Mouse (Mus musculus) layer of hippocampus, adult 11-12 months (tissue): ENCODE data around the gene Nwd1.

Source experiments
- DNase-seq: peaks from one replicate; pipeline ENCODE4 v3.0.0; 2022; ENCODE audit warnings: low spot score

Gene Nwd1

DNA sequence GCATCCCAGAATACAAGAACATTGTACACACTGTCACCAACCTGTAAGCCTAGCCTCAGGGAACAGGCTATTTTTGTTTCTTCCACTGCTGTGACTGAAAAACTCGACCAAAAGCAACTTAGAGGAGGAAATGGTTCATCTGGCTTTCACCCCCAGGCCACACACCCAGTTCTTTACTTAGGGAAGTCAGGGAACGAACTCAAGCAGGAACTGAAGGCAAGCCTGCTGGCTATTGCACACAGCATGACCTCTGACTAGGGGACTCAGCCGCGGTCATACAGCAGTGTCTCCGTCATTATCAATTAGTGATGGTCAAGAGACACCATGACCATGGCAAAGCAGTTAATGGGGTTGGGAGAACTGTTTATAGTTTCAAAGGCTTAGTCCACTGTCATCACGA is 66.1 kb downstream of the Nwd1 start:
- DNase-seq: no peak

- no peak for DNase-seq
Measured at GRCm38 (mm10) chr8:72716594-72716993, 70.1 kb downstream of the Nwd1 start.

- DNase-seq: no peak
Measured at GRCm38 (mm10) chr8:72720541-72720940, 74.0 kb downstream of the Nwd1 start.

DNA sequence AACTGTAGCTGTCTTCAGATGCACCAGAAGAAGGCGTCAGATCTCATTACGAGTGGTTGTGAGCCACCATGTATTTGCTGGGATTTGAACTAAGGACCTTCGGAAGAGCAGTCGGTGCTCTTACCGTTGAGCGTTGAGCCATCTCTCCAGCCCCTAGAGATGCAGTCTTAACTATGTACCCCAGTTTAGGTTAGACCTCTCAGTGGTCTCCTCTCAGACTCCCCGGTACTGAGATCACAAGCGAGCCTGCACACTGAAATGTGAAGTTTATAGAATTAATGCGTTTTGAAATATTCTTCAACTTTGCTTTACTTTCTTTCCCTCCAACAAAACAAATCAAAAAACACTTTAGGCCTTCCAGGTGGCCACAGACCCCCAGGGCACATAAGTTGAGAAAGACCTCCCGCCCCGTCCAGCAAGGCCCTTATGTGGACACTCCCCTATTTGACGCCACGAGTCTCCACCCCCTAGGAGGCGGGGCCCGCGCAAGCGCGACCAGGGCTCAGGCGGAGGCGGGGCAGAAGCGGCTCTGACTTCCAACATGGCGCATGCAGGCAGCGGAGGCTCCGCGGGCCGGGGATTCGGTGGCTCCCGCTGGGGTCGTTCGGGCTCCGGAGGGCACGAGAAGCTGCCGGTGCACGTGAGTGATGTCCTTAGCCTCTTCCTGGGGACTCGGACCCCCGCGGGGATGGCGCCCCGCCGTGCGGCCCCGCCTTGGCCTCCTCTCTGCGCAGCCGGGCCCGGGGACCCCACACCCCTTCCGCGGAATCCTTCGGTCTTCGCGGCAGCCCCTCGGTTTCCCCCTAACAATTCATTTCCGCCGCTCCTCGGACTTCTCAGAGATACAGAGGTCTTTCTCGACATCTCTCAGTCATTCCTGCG is 76.5 kb downstream of the Nwd1 start, which contains the start of gene Sin3b:
TSS of gene Sin3b (plus strand) at position 517 of the 882 bp plus-strand sequence.
- DNase-seq: peak; percentile 93

DNA sequence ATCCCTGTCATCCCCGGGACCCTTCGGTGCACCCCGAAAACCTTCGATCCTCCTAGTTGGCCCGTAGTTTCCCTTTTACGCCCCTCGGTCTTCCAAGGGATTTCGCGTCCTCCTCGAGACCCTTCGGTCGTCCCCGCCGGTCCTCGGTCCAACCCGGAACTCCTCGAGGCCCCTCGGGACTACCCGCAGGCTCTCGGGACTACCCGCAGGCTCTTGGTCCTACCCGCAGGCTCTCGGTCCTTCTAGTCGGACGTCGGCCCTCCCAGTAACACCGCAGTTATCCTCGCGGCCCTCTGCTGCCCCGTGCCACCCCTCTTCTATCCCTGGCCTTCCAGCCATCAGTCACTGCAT is 77.1 kb downstream of the Nwd1 start:
- no peak for DNase-seq

- no peak for DNase-seq
Measured at GRCm38 (mm10) chr8:72728636-72729035, 82.1 kb downstream of the Nwd1 start.

DNA sequence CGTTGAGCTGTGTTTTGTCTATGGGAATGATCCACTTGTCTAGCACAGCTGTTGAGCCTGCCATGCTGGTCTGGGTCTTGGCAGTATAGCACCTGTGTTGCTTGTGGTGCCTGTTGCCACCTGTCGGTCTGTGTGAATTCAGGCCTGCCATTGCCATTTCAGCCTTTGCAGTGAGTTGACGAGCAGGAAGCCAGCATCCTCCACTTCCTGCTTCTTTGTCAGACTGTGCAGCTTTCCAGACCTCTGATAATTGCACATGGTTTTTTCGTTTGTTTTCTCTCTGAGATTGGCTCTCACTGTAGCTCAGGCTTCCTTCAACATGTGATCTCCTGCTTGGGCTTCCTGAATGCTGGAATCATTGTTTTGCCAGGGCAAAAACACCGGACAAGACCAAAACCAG is 88.5 kb downstream of the Nwd1 start:
- no peak for DNase-seq

DNA sequence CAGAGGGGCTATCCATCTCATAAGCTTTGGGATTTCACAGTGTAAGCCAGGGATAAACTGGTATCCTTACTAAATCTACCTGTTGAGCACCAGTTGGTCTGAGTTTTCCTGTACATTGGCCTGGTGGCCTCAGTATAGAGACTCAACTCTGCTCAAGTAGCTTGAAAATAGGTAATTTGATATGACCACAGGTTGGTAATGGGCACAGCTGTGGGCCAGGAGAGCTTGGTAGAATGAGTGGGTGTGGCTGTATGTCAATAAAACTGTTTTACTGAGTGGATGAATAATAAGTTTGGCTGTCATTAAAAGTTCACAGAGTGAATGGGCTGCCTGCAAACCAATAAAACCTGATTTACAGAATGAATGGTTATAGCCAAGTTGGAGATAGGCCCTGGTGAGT is 90.4 kb downstream of the Nwd1 start:
- no peak for DNase-seq

GRCm38 (mm10) chr8:72746061-72746460 is 99.5 kb downstream of the Nwd1 start:
- DNase-seq: peak; percentile 61

DNA sequence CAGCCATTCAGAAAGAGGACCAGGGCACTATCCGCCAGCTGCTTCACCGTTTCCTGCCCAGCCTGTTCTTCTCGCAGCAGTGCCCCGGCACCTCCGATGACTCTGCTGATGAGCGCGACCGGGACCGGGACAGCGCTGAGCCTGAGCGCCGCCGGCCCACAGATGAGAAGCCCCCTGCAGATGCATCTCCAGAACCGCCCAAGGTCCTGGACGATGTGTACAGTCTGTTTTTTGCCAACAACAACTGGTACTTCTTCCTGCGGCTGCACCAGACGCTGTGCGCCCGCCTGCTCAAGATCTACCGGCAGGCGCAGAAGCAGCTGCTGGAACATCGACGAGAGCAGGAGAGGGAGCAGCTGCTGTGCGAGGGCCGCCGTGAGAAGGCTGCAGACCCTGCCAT is 103.3 kb downstream of the Nwd1 start:
- no peak for DNase-seq

- DNase-seq: no peak
Measured at GRCm38 (mm10) chr8:72750266-72750665, 103.8 kb downstream of the Nwd1 start.

- no peak for DNase-seq
Measured at GRCm38 (mm10) chr8:72751126-72751525, 104.6 kb downstream of the Nwd1 start.

GRCm38 (mm10) chr8:72752289-72752688 is 105.8 kb downstream of the Nwd1 start:
- no peak for DNase-seq

- DNase-seq: no peak
Measured at GRCm38 (mm10) chr8:72753165-72753564, 106.7 kb downstream of the Nwd1 start.

DNA sequence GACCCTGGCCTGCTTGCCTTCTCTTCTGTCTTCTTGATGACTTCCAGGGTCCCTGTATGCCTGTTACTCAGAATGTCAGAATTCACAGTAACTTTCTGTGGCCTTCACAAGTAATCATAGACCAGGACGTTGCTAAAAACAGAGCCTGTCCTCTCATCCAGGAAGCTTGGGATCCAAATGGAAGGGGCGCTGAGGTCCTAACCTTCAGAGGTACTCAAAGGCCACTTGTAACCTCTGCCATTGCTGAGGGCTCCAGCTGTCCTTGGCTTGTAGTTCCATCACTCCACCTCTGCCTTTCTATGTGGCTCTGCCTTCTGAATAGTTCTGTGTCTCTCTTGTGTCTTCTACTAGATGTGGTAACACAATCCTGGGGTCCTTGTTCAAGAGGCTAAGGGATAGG is 107.3 kb downstream of the Nwd1 start:
- no peak for DNase-seq

DNA sequence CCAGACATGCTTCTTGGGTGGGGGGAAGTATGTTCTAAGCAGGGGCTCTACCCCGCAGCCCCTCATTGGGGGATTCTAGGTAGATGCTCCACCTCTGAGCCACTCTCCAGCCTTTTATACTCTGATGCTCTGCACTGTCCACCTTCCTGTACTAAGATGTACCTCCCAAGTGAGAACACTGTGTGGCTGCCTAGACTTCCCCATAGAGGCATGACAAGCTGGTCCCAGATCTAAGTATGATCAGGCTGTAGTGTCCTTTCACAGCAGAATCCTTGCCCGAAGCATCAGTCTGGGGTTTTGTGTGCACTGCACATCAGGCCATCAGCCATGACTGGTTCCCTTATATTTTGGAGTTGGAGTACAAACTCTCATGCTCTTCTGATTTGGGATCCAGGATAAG is 109.5 kb downstream of the Nwd1 start:
- DNase-seq: no peak

DNA sequence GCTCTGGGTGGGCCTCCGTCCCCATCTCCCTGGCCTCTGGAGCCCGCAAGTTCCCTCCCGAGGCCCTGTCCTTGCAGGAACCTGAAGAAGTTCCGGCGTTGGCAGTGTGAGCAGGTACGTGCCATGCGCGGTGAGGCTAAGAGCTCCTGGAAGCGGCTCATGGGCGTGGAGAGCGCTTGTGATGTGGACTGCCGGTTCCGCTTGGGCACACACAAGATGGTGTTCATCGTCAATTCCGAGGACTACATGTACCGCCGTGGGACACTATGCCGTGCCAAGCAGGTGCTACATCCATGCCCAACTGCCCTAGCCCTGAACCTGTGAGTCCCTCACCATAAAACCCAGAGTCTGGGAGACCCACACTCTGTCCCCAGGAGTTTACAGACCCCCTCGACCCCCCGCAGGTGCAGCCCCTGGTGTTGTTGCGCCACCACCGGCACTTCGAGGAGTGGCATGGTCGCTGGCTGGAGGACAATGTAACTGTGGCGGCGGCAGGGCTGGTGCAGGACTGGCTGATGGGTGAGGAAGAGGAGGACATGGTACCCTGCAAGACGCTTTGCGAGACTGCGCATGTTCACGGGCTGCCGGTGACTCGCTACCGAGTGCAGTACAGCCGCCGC is 110.4 kb downstream of the Nwd1 start:
- DNase-seq: no peak

GRCm38 (mm10) chr8:72757426-72758195 is 111.1 kb downstream of the Nwd1 start:
- peak; percentile 2 for DNase-seq

- peak; percentile 1 for DNase-seq
Measured at GRCm38 (mm10) chr8:72758310-72758709, 111.8 kb downstream of the Nwd1 start.

- DNase-seq: peak; percentile 2
Measured at GRCm38 (mm10) chr8:72760216-72760615, 113.7 kb downstream of the Nwd1 start.

DNA sequence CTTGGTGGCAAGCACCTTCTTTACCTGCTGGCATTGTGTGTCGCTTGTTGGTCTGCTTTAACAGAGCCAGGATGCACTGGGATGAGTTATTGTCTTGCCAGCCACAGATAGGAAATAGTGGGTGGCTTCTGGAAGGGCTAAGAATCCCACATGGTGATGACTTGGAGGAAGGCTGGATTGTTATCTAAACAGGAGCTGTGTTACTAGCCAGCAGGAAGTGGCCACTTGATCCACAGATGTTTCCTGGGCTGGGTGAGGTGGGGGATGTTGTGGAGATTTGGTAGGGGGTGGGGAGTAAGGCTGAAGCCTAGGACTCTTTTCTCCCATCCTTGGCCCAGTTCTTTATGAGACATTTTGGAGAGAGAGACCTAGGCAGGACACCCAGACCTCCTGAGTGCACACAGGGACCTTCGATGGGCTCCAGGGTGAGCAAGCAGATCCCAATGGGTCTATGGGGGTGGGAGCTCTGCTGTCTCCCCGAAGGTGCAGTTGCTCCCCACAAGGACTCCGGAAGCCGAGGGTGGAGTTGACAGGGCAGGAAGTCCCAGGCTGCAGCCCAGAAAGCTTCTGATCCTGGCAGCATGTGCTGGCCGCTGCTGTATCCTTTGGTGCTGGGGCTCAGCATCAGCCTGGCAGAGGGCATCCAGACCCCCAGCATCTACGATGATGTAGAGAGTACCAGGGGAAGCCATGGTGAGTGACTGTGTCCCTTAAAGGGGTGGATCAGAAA is 115.0 kb downstream of the Nwd1 start, which contains the start of gene F2rl3:
TSS of gene F2rl3 (plus strand) at position 559 of the 730 bp plus-strand sequence.
- DNase-seq: peak; percentile 1

DNA sequence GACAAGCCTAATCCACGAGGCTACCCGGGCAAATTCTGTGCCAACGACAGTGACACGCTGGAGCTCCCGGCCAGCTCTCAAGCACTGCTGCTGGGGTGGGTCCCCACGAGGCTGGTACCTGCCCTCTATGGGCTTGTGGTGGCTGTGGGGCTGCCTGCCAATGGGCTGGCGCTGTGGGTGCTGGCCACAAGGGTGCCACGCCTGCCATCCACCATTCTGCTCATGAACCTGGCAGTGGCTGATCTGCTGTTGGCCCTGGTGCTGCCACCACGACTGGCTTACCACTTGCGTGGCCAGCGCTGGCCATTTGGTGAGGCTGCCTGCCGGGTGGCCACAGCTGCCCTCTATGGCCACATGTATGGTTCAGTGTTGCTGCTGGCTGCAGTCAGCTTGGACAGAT is 115.8 kb downstream of the Nwd1 start:
- peak; percentile 3 for DNase-seq
